Mouse (Mus musculus): ENCODE data around the gene Fbxw10.

Fbxw10 gene

DNA sequence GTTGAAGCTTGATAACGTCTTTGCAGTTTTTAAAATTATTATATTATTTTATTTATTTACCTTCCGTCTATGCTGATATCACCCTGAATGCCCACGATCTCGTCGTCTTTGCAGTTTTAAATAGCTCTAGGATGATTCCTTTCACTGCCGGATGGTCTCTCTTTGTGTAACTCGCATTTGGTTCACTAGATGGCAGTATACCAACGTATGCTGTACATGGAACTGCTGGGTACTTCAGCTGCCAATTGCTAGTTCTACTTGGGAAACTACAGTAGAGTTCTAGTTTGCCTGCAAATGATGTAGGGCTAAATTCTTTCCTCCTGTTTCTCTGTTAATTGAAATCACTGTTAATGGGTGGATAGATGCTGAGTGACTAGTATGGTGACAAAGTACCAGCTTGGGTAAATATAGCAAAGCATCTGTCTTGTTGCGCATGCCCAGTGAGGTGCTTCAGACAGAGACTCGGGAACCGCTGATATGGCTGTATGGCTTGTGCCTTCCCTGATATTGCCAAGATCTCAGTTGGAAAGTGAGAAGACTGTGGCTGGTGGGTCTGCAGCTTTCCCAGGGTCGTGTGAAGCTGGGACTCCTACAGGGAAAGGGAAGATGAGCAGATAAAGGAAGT is 54.9 kb downstream of the Fbxw10 start:
- no peak for DNase-seq (ENCODE audit: extremely low read depth, low read depth, low spot score)

DNA sequence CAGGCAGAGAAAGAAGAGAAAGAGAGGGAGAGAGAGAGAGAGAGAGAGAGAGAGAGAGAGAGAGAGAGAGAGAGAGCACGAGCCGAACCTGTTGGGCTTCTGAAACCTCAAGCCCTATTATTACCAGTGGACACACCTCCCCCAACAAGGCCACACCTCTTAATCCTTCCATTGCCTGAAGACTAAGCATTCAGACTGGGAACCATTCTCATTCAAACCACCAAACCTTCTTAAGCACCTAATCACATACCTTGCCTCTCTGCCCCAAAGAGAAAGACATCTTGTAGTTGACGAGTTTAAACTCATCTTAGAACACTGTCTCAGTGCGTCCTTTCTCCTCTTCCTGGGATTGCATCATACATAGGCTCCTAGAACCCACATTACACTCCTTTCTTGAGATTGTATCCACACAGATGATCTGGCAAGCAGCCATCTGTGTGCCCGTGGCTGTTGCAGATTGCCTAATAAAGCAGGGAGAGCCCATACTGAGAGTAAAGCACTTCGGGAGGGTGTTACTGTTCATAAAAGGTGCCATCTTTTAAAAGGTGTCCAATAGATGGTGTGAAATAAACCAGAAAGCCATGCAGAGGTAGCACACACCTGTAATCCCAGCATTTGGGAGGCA is 57.1 kb downstream of the Fbxw10 start:
- DNase-seq (ENCODE audit: extremely low read depth, low read depth, low spot score): no peak

DNA sequence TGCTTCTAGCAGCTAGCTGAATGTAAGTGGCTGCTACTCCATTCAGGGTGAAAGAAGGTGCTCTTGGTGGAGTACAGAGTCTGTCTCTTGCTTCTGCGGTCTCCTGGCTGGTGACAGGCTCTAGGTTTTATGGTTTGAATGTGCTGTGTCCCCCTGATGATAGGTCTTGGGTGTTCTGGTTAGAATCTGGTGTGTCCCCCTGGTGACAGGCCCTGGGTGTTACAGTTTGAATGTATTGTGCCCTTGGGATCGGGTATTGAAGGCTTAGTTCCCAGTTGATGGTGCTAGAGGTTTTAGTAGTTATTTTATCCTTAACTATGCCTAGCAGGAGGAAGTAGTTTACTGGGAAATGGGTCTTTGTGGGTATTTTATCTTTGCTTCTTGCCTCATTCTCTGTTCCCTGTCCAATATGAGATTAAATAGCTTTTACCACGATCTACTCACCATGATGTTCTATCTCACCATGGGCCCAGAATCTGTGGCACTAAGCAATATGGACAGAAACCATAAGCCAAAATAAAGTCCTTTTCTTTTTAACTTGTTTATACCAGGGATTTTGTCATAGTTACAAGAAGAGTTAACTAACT is 62.9 kb downstream of the Fbxw10 start:
- DNase-seq (ENCODE audit: extremely low read depth, low read depth, low spot score): no peak

DNA sequence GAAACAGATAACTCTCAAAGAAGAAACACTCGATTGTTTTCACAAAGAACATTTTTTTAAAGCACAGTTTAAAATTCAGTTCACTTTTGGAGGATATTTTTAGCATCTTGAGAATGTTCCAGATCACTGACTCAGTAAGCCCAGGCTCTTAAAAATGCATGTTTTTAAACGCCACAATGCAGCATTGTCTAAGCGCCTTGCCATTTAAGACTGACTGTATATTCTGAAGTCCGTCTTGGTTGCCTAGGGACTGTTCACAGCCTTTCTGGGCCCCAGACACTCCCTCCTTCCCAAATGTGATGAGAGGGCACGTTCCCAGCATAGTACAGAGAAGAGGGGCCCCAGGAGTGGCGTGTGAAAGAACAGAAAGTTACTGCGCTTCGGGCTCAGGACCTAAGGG is 64.5 kb downstream of the Fbxw10 start:
- DNase-seq (ENCODE audit: extremely low read depth, low read depth, low spot score): no peak

DNA sequence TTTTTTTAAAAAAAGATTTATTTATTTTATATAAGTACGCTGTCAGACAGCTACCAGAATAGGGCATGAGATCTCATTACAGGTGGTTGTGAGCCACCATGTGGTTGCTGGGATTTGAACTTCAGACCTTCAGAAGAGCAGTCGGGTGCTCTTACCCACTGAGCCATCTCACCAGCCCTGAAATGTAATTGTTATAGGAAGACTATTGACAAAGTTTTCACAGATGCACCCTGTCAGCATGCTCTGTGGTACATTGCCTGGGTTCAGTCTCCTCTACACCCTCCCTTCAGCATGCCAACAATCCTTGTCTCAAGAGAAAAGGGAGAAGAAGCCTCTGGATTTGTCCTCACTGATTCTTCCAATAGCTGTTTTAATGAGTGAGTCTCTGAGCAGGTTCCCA is 66.3 kb downstream of the Fbxw10 start:
- no peak for DNase-seq (ENCODE audit: extremely low read depth, low read depth, low spot score)

DNA sequence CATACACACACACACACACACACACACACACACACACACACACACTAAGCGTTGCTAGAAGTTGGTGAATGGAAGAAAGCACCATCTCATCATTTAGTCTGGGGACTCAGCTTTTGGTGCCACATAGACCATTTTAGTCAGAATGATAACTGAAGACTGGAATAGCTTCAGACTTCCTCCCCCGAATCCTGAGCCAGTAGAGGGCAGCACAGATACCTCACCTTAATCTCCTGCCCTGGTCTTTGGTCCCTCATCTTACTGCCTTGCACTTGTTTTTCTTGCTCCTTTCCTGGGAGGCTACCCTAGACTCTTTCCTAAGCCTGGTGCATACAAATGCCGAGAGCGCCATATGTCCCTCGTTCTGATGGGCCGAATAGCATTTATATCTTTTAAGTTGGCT is 67.7 kb downstream of the Fbxw10 start:
- DNase-seq (ENCODE audit: extremely low read depth, low read depth, low spot score): no peak

DNA sequence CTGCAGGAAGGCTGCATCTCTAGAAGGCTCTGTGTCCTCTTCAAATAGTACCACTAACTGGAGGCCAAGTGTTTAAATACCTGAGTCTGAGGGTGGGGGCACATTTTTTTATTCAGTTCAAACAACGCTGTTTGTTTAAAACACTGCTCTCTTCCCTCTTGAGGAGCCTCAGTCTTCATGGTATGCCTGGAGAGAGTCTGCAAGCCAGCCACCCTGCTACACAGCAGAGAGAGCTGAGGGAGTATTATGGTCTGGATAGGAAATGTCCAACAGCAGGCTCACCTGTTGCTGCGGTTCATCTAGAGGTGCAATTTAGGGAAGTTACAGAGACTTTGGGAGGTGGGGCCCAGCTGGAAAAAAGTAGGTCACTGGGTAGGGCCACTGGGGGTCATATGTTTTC is 68.6 kb downstream of the Fbxw10 start:
- DNase-seq (ENCODE audit: extremely low read depth, low read depth, low spot score): no peak

DNA sequence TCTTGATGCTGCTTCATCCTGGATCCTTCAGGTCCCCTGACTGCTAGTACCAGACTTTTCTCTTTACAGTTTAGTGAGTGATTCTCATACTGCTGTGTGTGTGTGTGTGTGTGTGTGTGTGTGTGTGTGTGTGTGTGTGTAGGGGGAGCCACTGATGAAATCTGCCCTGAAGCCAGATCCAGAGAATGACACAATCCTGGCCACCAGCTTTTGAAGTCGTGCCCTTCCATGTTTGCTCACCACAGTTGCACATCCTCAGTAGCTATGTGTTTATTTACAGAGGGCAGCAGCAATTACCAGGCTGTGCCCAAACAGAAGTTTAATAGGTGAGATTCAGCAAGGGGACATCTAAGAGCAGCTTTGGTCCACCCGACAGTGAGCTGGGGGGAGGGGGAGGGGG is 69.9 kb downstream of the Fbxw10 start:
- no peak for DNase-seq (ENCODE audit: extremely low read depth, low read depth, low spot score)

DNA sequence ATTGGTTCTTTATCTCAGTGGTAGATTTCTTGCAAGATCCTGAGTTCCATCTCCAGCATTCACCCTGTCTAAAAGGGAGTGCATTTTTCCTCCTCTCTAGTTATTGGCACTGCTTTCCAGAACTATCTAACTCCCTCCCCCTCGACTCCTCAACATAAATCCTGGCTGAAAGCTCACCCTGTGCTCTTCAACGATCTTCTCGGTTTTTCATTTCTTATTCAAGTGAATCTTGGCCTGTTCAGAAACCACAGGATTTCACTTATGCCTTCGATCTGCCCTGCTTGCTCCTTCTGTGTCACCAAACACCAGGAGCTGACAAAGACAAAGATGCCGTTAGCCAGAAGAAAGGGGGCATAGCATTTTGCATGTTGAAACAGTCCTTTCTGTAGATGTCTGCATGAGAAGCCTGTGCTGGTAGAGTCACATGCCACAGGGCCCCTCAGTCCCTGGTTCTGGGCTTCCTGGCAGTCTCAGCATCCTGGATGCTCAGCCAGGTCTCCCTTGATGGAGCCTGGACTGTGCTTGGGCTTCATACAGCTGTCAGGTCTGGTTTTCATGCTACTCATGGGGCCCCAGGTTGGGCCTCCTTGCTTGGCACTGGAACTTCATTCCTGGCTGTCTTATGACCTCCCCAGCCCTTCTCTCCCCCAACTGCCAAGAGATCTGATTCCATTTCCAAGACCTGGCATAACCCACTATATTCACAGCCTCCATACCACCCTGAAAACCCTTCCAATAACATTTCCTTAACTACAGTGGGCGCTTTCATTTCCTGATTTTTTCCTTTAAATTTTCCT is 73.3 kb downstream of the Fbxw10 start:
- no peak for DNase-seq (ENCODE audit: extremely low read depth, low read depth, low spot score)

DNA sequence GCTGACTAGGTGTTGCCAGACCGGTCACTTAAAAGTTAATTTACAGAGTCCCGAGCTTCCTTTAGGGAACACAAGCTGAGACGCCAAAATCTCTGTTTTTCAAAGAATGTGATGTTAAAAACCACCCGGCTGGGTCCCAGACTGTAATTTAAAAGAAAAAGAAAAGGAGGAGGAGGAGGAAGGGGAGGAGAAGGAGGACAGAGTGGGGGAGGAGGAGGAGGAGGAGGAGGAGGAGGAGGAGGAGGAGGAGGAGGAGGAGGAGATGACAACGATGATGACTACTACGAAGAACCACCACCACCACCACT is 73.8 kb downstream of the Fbxw10 start:
- DNase-seq (ENCODE audit: extremely low read depth, low read depth, low spot score): no peak

DNA sequence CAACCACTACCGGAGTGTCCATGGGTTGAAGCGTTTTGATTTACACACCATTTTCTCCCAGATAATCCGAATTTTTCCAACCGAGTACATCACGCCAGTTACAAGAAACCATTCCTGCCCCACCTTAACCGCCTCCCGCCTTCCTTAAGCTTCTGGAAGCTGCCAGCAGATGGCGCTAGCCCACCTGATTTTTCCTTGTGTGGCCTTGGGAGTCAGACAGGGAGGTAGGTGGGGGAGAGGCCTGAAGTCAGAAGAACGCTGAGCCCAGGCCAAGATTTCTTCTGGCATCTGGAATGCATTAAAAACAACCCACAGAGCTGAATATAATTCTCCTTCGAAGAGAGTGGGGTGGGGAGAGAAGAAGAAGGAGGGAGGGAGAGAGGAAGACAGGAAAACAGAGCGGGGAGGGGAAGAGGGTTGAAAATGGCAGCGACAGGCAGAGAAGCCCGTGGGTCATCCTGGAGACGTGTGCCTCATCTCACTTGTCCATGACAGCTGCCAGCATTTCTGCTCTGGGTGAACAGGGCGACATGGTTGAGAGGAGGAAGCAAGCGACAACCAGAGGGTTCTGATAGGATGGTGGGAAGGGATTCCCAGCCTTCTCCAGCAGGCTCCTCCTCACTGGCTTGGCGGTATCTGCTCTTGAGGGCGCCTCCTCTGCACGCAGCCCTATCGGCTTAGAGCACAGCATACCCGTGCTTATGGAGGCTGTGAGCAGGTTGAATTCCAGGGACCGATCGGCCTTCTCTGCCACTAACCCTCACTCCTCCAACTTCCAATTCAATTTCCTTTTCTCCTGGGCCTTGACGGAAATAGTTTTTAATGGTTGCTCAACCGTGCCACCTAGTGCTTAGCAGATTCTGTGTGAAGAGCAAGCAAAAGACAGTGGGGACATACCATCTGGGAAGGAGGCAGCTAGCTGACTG is 74.4 kb downstream of the Fbxw10 start:
- DNase-seq (ENCODE audit: extremely low read depth, low read depth, low spot score): no peak

DNA sequence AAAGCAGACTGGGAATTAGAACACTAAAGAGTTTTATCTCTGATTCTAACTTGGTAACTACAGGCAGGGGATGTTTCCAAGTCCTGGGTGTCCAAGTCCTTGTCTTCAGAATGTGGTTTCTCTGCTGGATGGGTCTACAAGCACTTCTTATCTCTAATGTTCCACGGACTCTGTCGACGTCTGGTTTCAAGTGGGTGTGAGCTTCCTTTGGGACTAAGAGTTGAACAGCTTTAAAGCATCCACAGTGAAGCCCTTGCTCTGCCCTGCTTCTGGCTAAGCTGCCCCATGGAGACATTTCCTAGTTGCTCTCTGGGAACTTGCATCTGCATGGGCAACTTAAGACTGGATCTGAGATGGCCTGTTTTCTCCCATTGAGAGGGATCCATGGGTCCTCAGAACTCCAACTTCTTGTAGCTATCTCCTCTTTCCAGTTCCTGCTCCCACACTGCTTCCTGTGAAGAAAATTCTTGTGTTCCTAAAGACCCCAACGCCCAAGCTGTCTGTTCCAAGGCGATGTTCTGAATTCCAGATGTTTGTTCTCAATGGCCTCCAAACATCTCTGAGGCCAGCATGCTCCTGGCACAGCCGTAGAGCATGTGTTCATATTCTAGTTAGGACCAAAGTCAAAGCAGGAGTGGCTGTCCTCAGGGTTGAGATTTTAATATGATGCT is 77.4 kb downstream of the Fbxw10 start:
- DNase-seq (ENCODE audit: extremely low read depth, low read depth, low spot score): no peak
